In the genomic region with DNA sequence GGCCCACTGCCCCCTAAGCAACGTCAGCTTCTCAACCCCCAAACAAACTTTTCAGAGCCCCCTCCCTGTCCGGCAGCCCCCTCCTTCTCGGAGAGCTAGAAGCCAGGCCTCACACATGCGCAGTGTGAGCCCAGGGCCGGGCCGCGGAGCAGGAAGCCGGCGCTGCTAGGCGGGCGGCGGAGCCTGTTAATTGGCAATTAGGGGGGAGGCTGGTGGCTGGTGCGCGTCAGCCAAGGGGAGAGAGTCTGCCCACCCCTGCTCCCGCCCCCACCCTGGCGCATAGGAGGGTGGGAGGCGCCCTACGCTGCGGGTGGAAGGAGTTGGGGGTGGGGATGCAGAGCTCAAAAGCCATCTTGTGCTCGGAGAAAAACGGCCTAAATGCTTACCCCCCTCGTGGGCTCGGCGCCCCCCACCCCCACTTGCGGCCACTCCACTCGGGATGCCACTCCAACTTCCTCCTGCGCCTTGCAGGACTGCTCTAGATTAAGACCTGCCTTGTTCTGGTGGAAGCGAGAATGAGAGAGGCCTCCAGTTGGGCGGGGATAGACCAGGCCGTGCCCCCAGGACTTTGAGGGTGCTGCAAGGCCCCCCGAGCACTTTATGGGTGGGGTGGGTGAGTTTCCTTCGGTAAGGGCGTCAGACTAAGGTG, we compare ENCODE assay signal across 8 mouse cellular contexts. TPM values are rescaled to one million over a fixed set of nuclear protein-coding genes. Genes with fewer than 3 reads are reported as not detected.
A peak's percentile ranks its signal among the peaks of the same experiment; 100 is the strongest.
DNase-seq lines count a peak whose midpoint lies in the region; ATAC-seq lines count a peak whose summit lies in the region.

No protein-coding gene starts in this region.

- H3K4me3 ChIP-seq in embryonic facial prominence, embryonic 12.5 days = peak overlapping the region; percentile 35
- peak overlapping the region; percentile 59 for H3K4me3 ChIP-seq in heart, embryonic 13.5 days
- H3K4me3 ChIP-seq in kidney, embryonic 15.5 days (replicated peaks) = peak overlapping the region; percentile 58
- H3K4me3 ChIP-seq in stomach, embryonic 14.5 days (ENCODE audit: low read depth, low read length) = peak overlapping the region; percentile 42

- no peaks in the 10 kb centered on the region for H3K9me3 ChIP-seq in embryonic facial prominence, embryonic 12.5 days
- no peaks in the 10 kb centered on the region for H3K9me3 ChIP-seq in heart, embryonic 13.5 days
- no peaks in the 10 kb centered on the region for H3K9me3 ChIP-seq in kidney, embryonic 15.5 days (replicated peaks)
- no peaks in the 10 kb centered on the region for H3K9me3 ChIP-seq in stomach, embryonic 14.5 days (ENCODE audit: control insufficient read depth, low read depth, low read length)

- no peaks in the 10 kb centered on the region for H3K36me3 ChIP-seq in embryonic facial prominence, embryonic 12.5 days
- no peaks in the 10 kb centered on the region for H3K36me3 ChIP-seq in heart, embryonic 13.5 days
- H3K36me3 ChIP-seq in kidney, embryonic 15.5 days = no peaks in the 10 kb centered on the region
- H3K36me3 ChIP-seq in stomach, embryonic 14.5 days (ENCODE audit: control insufficient read depth, insufficient read depth, low read length) = no peaks in the 10 kb centered on the region

- WGBS in embryonic facial prominence, embryonic 12.5 days = under 1% methylated on average over 33 of the region's 33 CpGs
- WGBS in heart, embryonic 13.5 days = under 1% methylated on average over 33 of the region's 33 CpGs
- WGBS in kidney, embryonic 15.5 days = under 1% methylated on average over 25 of the region's 33 CpGs
- 1% methylated on average over 32 of the region's 33 CpGs for WGBS in stomach, embryonic 14.5 days

- no peak overlapping the region for H3K9ac ChIP-seq in embryonic facial prominence, embryonic 12.5 days
- H3K9ac ChIP-seq in heart, embryonic 13.5 days = peak overlapping the region; percentile 81
- peak overlapping the region; percentile 80 for H3K9ac ChIP-seq in kidney, embryonic 15.5 days
- no peak overlapping the region; the same call in 1 of the 2 replicates for H3K9ac ChIP-seq in stomach, embryonic 14.5 days (replicated peaks; ENCODE audit: low read depth, low read length)

- no peak for ATAC-seq in embryonic facial prominence, embryonic 12.5 days (ENCODE audit: insufficient number of reproducible peaks, insufficient read depth, low FRiP score, low TSS enrichment)
- peak; percentile 47; the same call in 1 of the 2 replicates for ATAC-seq in heart, embryonic 13.5 days (ENCODE audit: extremely low read depth, insufficient number of reproducible peaks, low FRiP score, low TSS enrichment)
- peak; percentile 86 for ATAC-seq in kidney, embryonic 15.5 days (replicated peaks; ENCODE audit: low FRiP score)
- peak; percentile 60; the same call in 1 of the 2 replicates for ATAC-seq in stomach, embryonic 14.5 days (ENCODE audit: insufficient number of reproducible peaks, insufficient read depth, low FRiP score, low read depth)

- H3K4me1 ChIP-seq in embryonic facial prominence, embryonic 12.5 days = peaks cover 11% of the 10 kb centered on the region
- peaks cover 30% of the 10 kb centered on the region for H3K4me1 ChIP-seq in heart, embryonic 13.5 days
- peaks cover 83% of the 10 kb centered on the region for H3K4me1 ChIP-seq in kidney, embryonic 15.5 days
- peaks cover 8% of the 10 kb centered on the region; the same call in 1 of the 2 replicates for H3K4me1 ChIP-seq in stomach, embryonic 14.5 days (ENCODE audit: control insufficient read depth, insufficient read depth, low read length)

- H3K27me3 ChIP-seq in embryonic facial prominence, embryonic 12.5 days = peaks cover 98% of the 10 kb centered on the region
- peaks cover 100% of the 10 kb centered on the region for H3K27me3 ChIP-seq in heart, embryonic 13.5 days (replicated peaks)
- peaks cover 64% of the 10 kb centered on the region for H3K27me3 ChIP-seq in kidney, embryonic 15.5 days
- H3K27me3 ChIP-seq in stomach, embryonic 14.5 days (ENCODE audit: control insufficient read depth, insufficient read depth, low read length) = peaks cover 94% of the 10 kb centered on the region

- H3K27ac ChIP-seq in embryonic facial prominence, embryonic 12.5 days = no peak overlapping the region
- H3K27ac ChIP-seq in heart, embryonic 13.5 days (replicated peaks) = no peak overlapping the region
- peak overlapping the region; percentile 96 for H3K27ac ChIP-seq in kidney, embryonic 15.5 days
- no peak overlapping the region for H3K27ac ChIP-seq in stomach, embryonic 14.5 days (ENCODE audit: low read length)

- peak; percentile 91 for DNase-seq in A20 (ENCODE audit: low read depth, low spot score)
- DNase-seq in MN1 (ENCODE audit: low spot score) = peak; percentile 98
- peak; percentile 12 for DNase-seq in lung, postnatal 25 days (ENCODE audit: low spot score)
- DNase-seq in layer of hippocampus, adult 11-12 months (ENCODE audit: low spot score) = no peak

- peak overlapping the region; percentile 61 for H3K4me2 ChIP-seq in embryonic facial prominence, embryonic 12.5 days (replicated peaks)
- H3K4me2 ChIP-seq in heart, embryonic 13.5 days = peak overlapping the region; percentile 81
- H3K4me2 ChIP-seq in kidney, embryonic 15.5 days = peak overlapping the region; percentile 78
- peak overlapping the region; percentile 76 for H3K4me2 ChIP-seq in stomach, embryonic 14.5 days (replicated peaks; ENCODE audit: low read depth, low read length)

RNA-seq across cellular contexts. Expression of gene Hoxc6, which starts 1.2 kb away (rescaled TPM):
- not detected in 2 replicates for polyA plus RNA-seq in embryonic facial prominence, embryonic 12.5 days (2016; fragmentation: Nextera tagmentation; extraction: Ambion mirVana)
- polyA plus RNA-seq in heart, embryonic 13.5 days (2015; fragmentation: Nextera tagmentation; extraction: Ambion mirVana) = 0.22 and 0.25 TPM in 2 replicates
- polyA plus RNA-seq in kidney, embryonic 15.5 days (2015; fragmentation: Nextera tagmentation; extraction: Ambion mirVana) = 10.9 and 11.0 TPM in 2 replicates
- 4.8 and 5.5 TPM in 2 replicates for polyA plus RNA-seq in stomach, embryonic 14.5 days (2014; fragmentation: Nextera tagmentation; extraction: Ambion mirVana)

RNA-seq across cellular contexts. Expression of gene Hoxc8, which starts 8.9 kb away (rescaled TPM):
- polyA plus RNA-seq in embryonic facial prominence, embryonic 12.5 days (2016; fragmentation: Nextera tagmentation; extraction: Ambion mirVana) = not detected in 2 replicates
- polyA plus RNA-seq in heart, embryonic 13.5 days (2015; fragmentation: Nextera tagmentation; extraction: Ambion mirVana) = 0.06 TPM in 1 of 2 replicates, not detected in the other
- 8.7 and 11.1 TPM in 2 replicates for polyA plus RNA-seq in kidney, embryonic 15.5 days (2015; fragmentation: Nextera tagmentation; extraction: Ambion mirVana)
- 1.0 and 1.1 TPM in 2 replicates for polyA plus RNA-seq in stomach, embryonic 14.5 days (2014; fragmentation: Nextera tagmentation; extraction: Ambion mirVana)

RNA-seq across cellular contexts. Expression of gene Hoxc4, which starts 19.4 kb away (rescaled TPM):
- 0.92 and 1.2 TPM in 2 replicates for polyA plus RNA-seq in embryonic facial prominence, embryonic 12.5 days (2016; fragmentation: Nextera tagmentation; extraction: Ambion mirVana)
- 0.39 and 0.98 TPM in 2 replicates for polyA plus RNA-seq in heart, embryonic 13.5 days (2015; fragmentation: Nextera tagmentation; extraction: Ambion mirVana)
- polyA plus RNA-seq in kidney, embryonic 15.5 days (2015; fragmentation: Nextera tagmentation; extraction: Ambion mirVana) = 7.9 and 10.2 TPM in 2 replicates
- 23.4 and 26.5 TPM in 2 replicates for polyA plus RNA-seq in stomach, embryonic 14.5 days (2014; fragmentation: Nextera tagmentation; extraction: Ambion mirVana)

RNA-seq across cellular contexts. Expression of gene Hoxc9, which starts 23.1 kb away (rescaled TPM):
- not detected in 2 replicates for polyA plus RNA-seq in embryonic facial prominence, embryonic 12.5 days (2016; fragmentation: Nextera tagmentation; extraction: Ambion mirVana)
- polyA plus RNA-seq in heart, embryonic 13.5 days (2015; fragmentation: Nextera tagmentation; extraction: Ambion mirVana) = not detected in 2 replicates
- polyA plus RNA-seq in kidney, embryonic 15.5 days (2015; fragmentation: Nextera tagmentation; extraction: Ambion mirVana) = 10.0 and 10.7 TPM in 2 replicates
- polyA plus RNA-seq in stomach, embryonic 14.5 days (2014; fragmentation: Nextera tagmentation; extraction: Ambion mirVana) = not detected in 2 replicates

RNA-seq across cellular contexts. Expression of gene Hoxc5, which starts 32.1 kb away (rescaled TPM):
- polyA plus RNA-seq in embryonic facial prominence, embryonic 12.5 days (2016; fragmentation: Nextera tagmentation; extraction: Ambion mirVana) = 1.2 and 2.4 TPM in 2 replicates
- polyA plus RNA-seq in heart, embryonic 13.5 days (2015; fragmentation: Nextera tagmentation; extraction: Ambion mirVana) = 0.57 and 1.6 TPM in 2 replicates
- polyA plus RNA-seq in kidney, embryonic 15.5 days (2015; fragmentation: Nextera tagmentation; extraction: Ambion mirVana) = 3.6 and 4.8 TPM in 2 replicates
- polyA plus RNA-seq in stomach, embryonic 14.5 days (2014; fragmentation: Nextera tagmentation; extraction: Ambion mirVana) = 20.3 and 20.9 TPM in 2 replicates

Comparison
In these comparisons a context has a peak if more than half of its experiments do, and no peak if none do; other contexts are left out.
1. H3K9ac ChIP-seq: peak in heart, embryonic 13.5 days (single experiment) and kidney, embryonic 15.5 days (single experiment); none in embryonic facial prominence, embryonic 12.5 days (single experiment) and stomach, embryonic 14.5 days (single experiment).
2. Peak in every context shown above with its lines, with median percentiles within 50 percentile points of each other: H3K4me2 ChIP-seq and H3K4me3 ChIP-seq.